1 mouse cellular context compared by ENCODE assay signal in genomic region chr1:53296581-53297383, GRCm38 (mm10).
A peak's percentile ranks its signal among the peaks of the same experiment; 100 is the strongest.
TF ChIP-seq lines count a peak whose summit lies in the region.

Gene Pms1, minus strand, starts transcription at chr1:53297018.
Gene Ormdl1, plus strand, starts transcription at chr1:53297095.
Gene Gm28778, plus strand, starts transcription at chr1:53297111.

TF ChIP-seq in CH12.LX, 34 proteins besides CTCF, POLR2A, EP300 and RAD21 (continued from another document):
- TF ChIP-seq NRF1 (IDR thresholded peaks at IDR 0.05; ENCODE audit: low read depth, low read length) (peak; percentile 80), JUND (conservative IDR thresholded peaks at IDR 0.05; ENCODE audit: low read depth, low read length) (no peak), JUN (IDR thresholded peaks at IDR 0.05; ENCODE audit: insufficient read depth, low read depth, low read length) (no peak), USF2 (conservative IDR thresholded peaks at IDR 0.05; ENCODE audit: low read depth, low read length) (no peak), ZC3H11A (IDR thresholded peaks at IDR 0.05; ENCODE audit: low read depth, low read length) (no peak), SIN3A (IDR thresholded peaks at IDR 0.05; ENCODE audit: low read length) (no peak), ZKSCAN1 (IDR thresholded peaks at IDR 0.05; ENCODE audit: borderline replicate concordance, low read depth, low read length) (peak; percentile 55), TBP (conservative IDR thresholded peaks at IDR 0.05; ENCODE audit: low read depth, low read length) (peak; percentile 71), BHLHE40 (IDR thresholded peaks at IDR 0.05; ENCODE audit: low read depth, low read length) (peak; percentile 24; the same call in 1 of the 2 replicates), POLR2AphosphoS2 (IDR thresholded peaks at IDR 0.05; ENCODE audit: low read depth, low read length) (peak; percentile 76; the same call in 1 of the 2 replicates), CHD2 (IDR thresholded peaks at IDR 0.05; ENCODE audit: low read length) (peak; percentile 70), MAX (IDR thresholded peaks at IDR 0.05; ENCODE audit: low read length) (no peak; the same call in 1 of the 2 replicates), ELF1 (IDR thresholded peaks at IDR 0.05; ENCODE audit: low read depth, low read length) (peak; percentile 95), MYC (IDR thresholded peaks at IDR 0.05; ENCODE audit: low read depth, low read length) (0 out of 2 replicates have a peak, but pooled peaks have one; percentile 48), MXI1 (IDR thresholded peaks at IDR 0.05; ENCODE audit: low read depth, low read length) (peak; percentile 76), MAFK (IDR thresholded peaks at IDR 0.05; ENCODE audit: insufficient replicate concordance, low read length) (no peak), GABPA (IDR thresholded peaks at IDR 0.05; ENCODE audit: insufficient replicate concordance, low read depth, low read length) (no peak), ZMIZ1 (IDR thresholded peaks at IDR 0.05; ENCODE audit: low read depth, low read length) (peak; percentile 95), NELFE (IDR thresholded peaks at IDR 0.05; ENCODE audit: low read depth, low read length) (peak; percentile 89), PAX5 (IDR thresholded peaks at IDR 0.05; ENCODE audit: low read length) (no peak), E2F4 (IDR thresholded peaks at IDR 0.05; ENCODE audit: insufficient replicate concordance, low read depth, low read length) (no peak), MAZ (IDR thresholded peaks at IDR 0.05; ENCODE audit: low read depth, low read length) (no peak), RCOR1 (conservative IDR thresholded peaks at IDR 0.05; ENCODE audit: low read depth, low read length) (no peak), KAT2A (IDR thresholded peaks at IDR 0.05; ENCODE audit: insufficient replicate concordance, low read length) (peak; percentile 60; the same call in 1 of the 2 replicates), ZNF384 (IDR thresholded peaks at IDR 0.05; ENCODE audit: low read depth, low read length) (no peak)
